Mouse (Mus musculus) embryonic facial prominence, embryonic 10.5 days (tissue): ENCODE measurements around the gene Podn. TPM values are rescaled to one million over a fixed set of nuclear protein-coding genes. Genes with fewer than 3 reads are reported as not detected.

ENCODE experiments used
- DNase-seq: peaks from one replicate; pipeline ENCODE4 v3.0.0-alpha.2; 2017; ENCODE audit warnings: low spot score
- H3K27ac ChIP-seq: fragments of 300-500 bp; sonication (generic); replicated peaks from 2 replicates; pipeline ENCODE4 v1.5.1; 2016; ENCODE audit warnings: mild to moderate bottlenecking
- H3K27me3 ChIP-seq: fragments of 300-500 bp; sonication (generic); replicated peaks from 2 replicates; pipeline ENCODE4 v1.6.1; 2016; ENCODE audit warnings: low read depth, mild to moderate bottlenecking; ENCODE audit not compliant: poor library complexity, severe bottlenecking
- H3K36me3 ChIP-seq: fragments of 300-500 bp; sonication (generic); replicated peaks from 2 replicates; pipeline ENCODE4 v1.6.1; 2016; ENCODE audit warnings: mild to moderate bottlenecking, moderate library complexity
- H3K4me1 ChIP-seq: fragments of 300-500 bp; sonication (generic); 2 replicates; pipeline ENCODE4 v1.6.1; 2016
- H3K4me3 ChIP-seq: fragments of 300-500 bp; sonication (generic); 2 replicates; pipeline ENCODE4 v1.5.1; 2016; ENCODE audit warnings: mild to moderate bottlenecking, moderate library complexity
- H3K9me3 ChIP-seq: fragments of 300-500 bp; sonication (generic); 2 replicates; pipeline ENCODE4 v1.6.1; 2016; ENCODE audit warnings: mild to moderate bottlenecking
- WGBS: fragments of 180-500 bp; shearing (Covaris S2); methylation state at CpG from one replicate; pipeline ENCODE4 v1.1.7; 2016; 5-methylcytosine and 5-hydroxymethylcytosine counted together
- polyA plus RNA-seq: library from polyadenylated mRNA; unstranded; fragments of >200 nt; fragmentation: Nextera tagmentation; extraction: Ambion mirVana; gene quantifications from 2 replicates; pipeline ENCODE4 v1.2.1, GENCODE M21; 2016

Gene Podn
- polyA plus RNA-seq, 1 experiment from 2014 or later, result 0.05 TPM

DNA sequence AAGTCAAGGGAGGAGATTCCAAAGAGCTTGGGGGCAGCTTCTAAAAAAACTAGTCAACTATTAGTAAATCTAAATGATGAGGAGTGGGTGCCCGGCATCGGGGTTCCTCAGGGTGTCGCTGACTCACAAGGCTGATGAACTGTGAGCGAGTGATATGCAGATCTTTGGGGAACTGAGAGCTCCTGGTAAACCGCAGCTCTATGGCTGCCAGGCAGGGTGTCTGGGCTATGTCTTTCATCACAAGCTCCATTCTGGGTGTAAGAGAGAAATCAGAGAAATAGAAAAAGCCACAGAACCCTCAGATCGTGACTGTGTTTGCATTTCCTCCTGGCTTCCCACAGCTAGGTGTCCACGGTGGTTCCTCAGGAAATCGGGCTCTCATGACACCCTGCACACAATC, 107.3 kb downstream of the Podn start:
- Histone ChIP-seq H3K9me3 (no peaks in the 10 kb centered on the region), H3K27ac (no peak overlapping the region), H3K4me1 (peaks cover 28% of the 10 kb centered on the region), H3K4me3 (no peak overlapping the region), H3K36me3 (no peaks in the 10 kb centered on the region), H3K27me3 (peaks cover 30% of the 10 kb centered on the region)
- 73% methylated on average over 8 of the region's 8 CpGs for WGBS
- no peak for DNase-seq

GRCm38 (mm10) chr4:107986386-107987168, 109.7 kb downstream of the Podn start:
- no peaks in the 10 kb centered on the region for H3K36me3 ChIP-seq
- H3K9me3 ChIP-seq, result no peaks in the 10 kb centered on the region
- DNase-seq, result no peak
- 87% methylated on average over 11 of the region's 11 CpGs for WGBS
- peaks cover 16% of the 10 kb centered on the region for H3K27me3 ChIP-seq
- H3K27ac ChIP-seq, result no peak overlapping the region
- H3K4me1 ChIP-seq, result peaks cover 26% of the 10 kb centered on the region
- H3K4me3 ChIP-seq, result no peak overlapping the region

GRCm38 (mm10) chr4:107985812-107986211, 110.4 kb downstream of the Podn start:
- peaks cover 29% of the 10 kb centered on the region for H3K4me1 ChIP-seq
- no peaks in the 10 kb centered on the region for H3K36me3 ChIP-seq
- no peak for DNase-seq
- no peaks in the 10 kb centered on the region for H3K9me3 ChIP-seq
- H3K4me3 ChIP-seq, result no peak overlapping the region
- H3K27me3 ChIP-seq, result peaks cover 13% of the 10 kb centered on the region
- no peak overlapping the region; the same call in 1 of the 2 replicates for H3K27ac ChIP-seq
- WGBS, result 85% methylated on average over 5 of the region's 5 CpGs

DNA sequence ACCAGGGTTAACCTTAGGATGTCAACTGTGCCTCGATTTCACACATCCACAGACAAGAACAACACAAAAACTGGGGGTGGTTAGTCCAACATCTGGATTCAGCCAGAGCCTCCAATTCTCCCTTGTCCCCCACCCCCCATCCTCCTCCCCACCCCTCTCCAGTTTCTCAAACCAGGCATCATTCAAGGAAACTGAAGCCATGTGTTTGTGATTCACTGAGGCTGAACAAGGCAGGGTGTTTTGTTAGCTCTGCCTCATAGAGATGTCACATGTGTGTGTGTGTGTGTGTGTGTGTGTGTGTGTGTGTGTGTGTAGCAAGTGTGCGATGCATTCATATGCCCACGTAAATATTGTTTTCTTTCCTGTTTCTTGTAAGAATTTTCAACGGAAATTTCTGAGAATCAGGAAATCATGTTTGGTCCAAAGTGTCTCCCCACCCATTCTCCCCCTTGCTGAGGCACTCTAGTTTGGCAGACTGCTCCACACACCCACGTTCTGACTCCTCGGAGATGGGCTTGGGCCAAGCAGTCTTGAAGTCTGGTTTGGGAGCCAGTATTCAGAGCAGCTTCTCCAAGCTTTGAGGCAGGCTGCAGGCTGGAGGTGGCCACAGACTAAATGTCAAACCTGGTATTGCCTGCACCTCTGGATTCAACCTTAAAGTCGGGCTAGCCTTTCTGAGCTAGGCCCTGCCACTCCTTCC, 111.8 kb downstream of the Podn start:
- Histone ChIP-seq H3K27ac (peak overlapping the region; percentile 84), H3K4me3 (no peak overlapping the region), H3K36me3 (no peaks in the 10 kb centered on the region), H3K9me3 (no peaks in the 10 kb centered on the region), H3K27me3 (peaks cover 7% of the 10 kb centered on the region; the same call in 1 of the 2 replicates), H3K4me1 (peaks cover 41% of the 10 kb centered on the region)
- peak; percentile 70 for DNase-seq
- WGBS, result 62% methylated on average over 7 of the region's 7 CpGs

DNA sequence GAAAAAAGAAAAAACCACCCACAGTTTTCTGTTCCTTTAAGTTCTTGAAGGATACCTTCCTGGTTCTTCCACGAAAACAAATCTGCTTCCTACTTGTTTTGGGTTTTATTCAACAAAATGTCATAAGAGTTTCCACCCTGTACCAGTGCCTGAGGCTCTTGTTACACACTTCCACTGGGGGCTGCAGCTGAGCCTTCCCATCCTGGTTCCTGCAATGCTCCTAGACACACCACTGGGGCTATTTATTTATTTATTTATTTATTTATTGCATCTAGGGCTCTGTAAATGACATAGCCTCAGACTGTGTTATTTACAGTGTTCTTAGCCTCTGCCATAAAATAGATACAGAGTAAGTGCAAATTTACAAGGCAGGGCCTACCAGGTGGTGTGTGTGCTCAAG, 112.5 kb downstream of the Podn start:
- no peaks in the 10 kb centered on the region for H3K36me3 ChIP-seq
- H3K27me3 ChIP-seq, result peaks cover 2% of the 10 kb centered on the region; the same call in 1 of the 2 replicates
- H3K4me3 ChIP-seq, result no peak overlapping the region
- no peaks in the 10 kb centered on the region for H3K9me3 ChIP-seq
- WGBS, result 84% methylated on average over 1 of the region's 1 CpGs
- peaks cover 48% of the 10 kb centered on the region for H3K4me1 ChIP-seq
- peak overlapping the region; percentile 84 for H3K27ac ChIP-seq
- DNase-seq, result no peak

DNA sequence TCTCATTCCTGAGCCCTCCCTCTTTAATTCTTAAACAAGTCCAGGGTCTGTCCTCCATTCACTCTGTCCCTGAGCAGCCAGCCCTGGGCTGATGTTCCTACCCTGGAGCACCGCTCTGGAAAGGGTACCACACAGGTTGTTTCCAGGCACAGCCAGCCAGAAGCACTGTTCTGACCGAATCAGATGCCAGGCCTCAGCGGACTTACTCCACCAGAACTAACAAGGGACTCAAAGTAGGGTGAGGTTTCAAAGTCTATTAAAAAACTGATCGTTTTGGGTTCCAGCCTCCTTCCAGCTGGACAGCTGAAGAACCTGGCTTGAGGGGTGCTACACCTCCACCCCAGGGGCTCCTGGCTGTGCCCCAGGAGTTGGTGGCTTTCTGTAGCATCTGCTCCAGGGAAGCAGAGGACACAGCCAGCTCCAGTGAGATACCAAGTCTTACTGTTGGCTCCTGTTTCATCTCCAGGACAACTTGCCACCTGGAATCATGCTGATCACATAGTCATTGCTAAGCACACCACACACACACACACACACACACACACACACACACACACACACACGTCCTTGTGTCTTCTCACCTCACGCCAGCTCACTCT, 116.1 kb downstream of the Podn start:
- H3K9me3 ChIP-seq, result no peaks in the 10 kb centered on the region
- no peaks in the 10 kb centered on the region for H3K36me3 ChIP-seq
- no peak for DNase-seq
- no peak overlapping the region for H3K27ac ChIP-seq
- H3K4me1 ChIP-seq, result peaks cover 40% of the 10 kb centered on the region
- 79% methylated on average over 6 of the region's 6 CpGs for WGBS
- peaks cover 7% of the 10 kb centered on the region; the same call in 1 of the 2 replicates for H3K27me3 ChIP-seq
- H3K4me3 ChIP-seq, result no peak overlapping the region

DNA sequence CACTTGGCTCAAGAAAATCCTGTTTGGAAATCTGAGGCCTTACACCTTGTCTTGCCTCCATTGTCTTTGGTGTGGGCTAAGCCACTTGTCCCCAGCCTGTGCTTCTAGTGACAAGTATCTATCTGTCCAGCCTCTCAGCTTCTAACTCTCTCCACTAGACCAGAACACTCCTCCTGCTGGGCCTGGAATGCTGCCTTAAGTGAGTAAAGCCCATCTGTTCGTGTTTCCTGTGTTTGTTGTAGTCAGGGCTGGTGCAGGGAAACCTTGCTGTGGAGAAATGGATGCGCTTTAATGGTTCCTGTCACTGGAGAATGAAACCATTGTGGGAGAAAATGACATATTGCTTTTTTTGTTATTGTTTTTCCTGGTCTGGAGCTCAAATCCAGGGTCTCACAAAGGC, 116.7 kb downstream of the Podn start:
- H3K27me3 ChIP-seq, result peaks cover 7% of the 10 kb centered on the region; the same call in 1 of the 2 replicates
- WGBS, result 32% methylated on average over 2 of the region's 2 CpGs
- H3K9me3 ChIP-seq, result no peaks in the 10 kb centered on the region
- peak overlapping the region; percentile 25; the same call in 1 of the 2 replicates for H3K27ac ChIP-seq
- no peak overlapping the region for H3K4me3 ChIP-seq
- peaks cover 34% of the 10 kb centered on the region for H3K4me1 ChIP-seq
- DNase-seq, result no peak
- H3K36me3 ChIP-seq, result no peaks in the 10 kb centered on the region

DNA sequence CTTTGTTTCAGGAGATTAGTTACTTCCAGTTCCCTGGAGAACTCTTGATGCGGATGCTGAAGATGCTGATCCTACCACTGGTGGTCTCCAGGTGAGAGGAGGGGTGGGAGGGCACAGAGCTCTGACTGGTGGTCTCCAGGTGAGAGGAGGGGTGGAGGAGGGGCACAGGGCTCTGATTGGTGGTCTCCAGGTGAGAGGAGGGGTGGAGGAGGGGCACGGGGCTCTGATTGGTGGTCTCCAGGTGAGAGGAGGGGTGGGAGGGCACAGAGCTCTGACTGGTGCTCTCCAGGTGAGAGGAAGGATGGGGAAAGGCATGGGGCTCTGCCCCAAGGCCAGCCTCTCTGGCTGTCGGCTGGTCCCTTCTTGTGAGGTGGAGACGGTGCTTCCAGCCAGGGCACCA, 118.7 kb downstream of the Podn start:
- H3K4me1 ChIP-seq, result peaks cover 22% of the 10 kb centered on the region
- H3K27ac ChIP-seq, result no peak overlapping the region
- no peaks in the 10 kb centered on the region for H3K9me3 ChIP-seq
- H3K27me3 ChIP-seq, result peaks cover 7% of the 10 kb centered on the region; the same call in 1 of the 2 replicates
- DNase-seq, result no peak
- H3K36me3 ChIP-seq, result no peaks in the 10 kb centered on the region
- WGBS, result 51% methylated on average over 4 of the region's 4 CpGs
- H3K4me3 ChIP-seq, result no peak overlapping the region

DNA sequence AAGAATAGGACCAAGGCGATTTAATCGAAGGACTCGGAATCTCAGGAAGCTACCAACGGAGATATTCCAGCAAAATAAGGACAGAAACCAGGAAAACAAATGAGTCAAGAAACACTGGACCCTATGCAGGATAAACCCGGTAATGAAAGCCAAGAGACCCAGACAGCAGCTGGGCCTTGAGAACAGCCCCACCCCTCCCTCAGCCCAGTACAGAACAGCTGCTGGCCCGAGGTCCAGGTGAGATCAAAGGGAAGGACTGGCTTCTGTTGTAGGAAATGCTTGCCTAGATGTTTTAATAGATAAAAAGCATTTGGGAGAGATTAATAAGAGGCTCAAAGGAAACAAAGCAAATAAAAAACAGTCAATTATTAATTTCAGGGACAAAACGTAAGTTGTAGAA, 121.2 kb downstream of the Podn start:
- Histone ChIP-seq H3K27me3 (peaks cover 7% of the 10 kb centered on the region; the same call in 1 of the 2 replicates), H3K4me3 (no peak overlapping the region), H3K9me3 (no peaks in the 10 kb centered on the region), H3K36me3 (no peaks in the 10 kb centered on the region), H3K27ac (no peak overlapping the region), H3K4me1 (peaks cover 14% of the 10 kb centered on the region)
- no peak for DNase-seq
- 81% methylated on average over 7 of the region's 7 CpGs for WGBS

DNA sequence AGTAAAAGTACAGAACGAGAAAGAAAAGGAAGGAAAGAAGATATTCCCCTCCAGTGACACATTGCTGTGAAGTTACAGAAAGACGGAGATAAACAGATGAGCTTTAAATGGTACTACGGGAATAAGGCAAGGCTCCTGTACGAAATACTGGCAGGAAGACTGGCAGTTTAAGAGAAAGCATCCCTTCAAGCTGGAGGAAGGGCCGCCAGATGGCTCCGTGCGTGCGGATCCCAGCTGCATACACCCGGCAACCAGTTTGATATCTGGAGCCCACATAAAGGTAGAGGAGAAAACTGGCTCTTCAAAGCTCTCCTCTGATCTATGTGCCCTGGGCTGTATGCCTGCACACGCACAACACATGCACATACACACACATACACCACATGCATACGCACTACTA, 121.7 kb downstream of the Podn start:
- Histone ChIP-seq H3K27me3 (peaks cover 7% of the 10 kb centered on the region; the same call in 1 of the 2 replicates), H3K9me3 (no peaks in the 10 kb centered on the region), H3K36me3 (no peaks in the 10 kb centered on the region), H3K4me1 (peaks cover 13% of the 10 kb centered on the region), H3K4me3 (no peak overlapping the region), H3K27ac (no peak overlapping the region)
- 82% methylated on average over 11 of the region's 11 CpGs for WGBS
- DNase-seq, result no peak

DNA sequence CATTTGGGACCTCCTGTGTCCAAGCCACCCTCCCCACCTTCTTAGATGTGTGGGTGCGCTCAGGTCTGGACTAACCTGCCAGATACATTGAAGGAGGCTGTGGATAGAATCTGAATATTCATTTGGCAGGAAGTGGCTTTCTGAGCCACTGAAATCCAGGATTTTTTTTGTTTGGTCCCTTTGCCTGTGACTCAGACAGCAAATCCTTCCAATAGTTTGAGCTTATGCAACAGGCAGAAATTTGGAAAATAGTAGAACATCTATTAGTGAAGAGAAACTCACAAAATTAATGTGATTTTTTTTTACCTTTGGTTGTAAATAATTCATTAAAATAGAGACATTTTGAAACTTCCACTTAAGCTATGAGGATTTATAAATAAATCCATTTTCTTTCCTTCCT, 125.1 kb downstream of the Podn start:
- 86% methylated on average over 1 of the region's 1 CpGs for WGBS
- Histone ChIP-seq H3K9me3 (no peaks in the 10 kb centered on the region), H3K27ac (no peak overlapping the region), H3K4me1 (peaks cover 14% of the 10 kb centered on the region), H3K36me3 (no peaks in the 10 kb centered on the region), H3K4me3 (no peak overlapping the region), H3K27me3 (no peaks in the 10 kb centered on the region)
- DNase-seq, result no peak

- H3K9me3 ChIP-seq, result no peaks in the 10 kb centered on the region
- no peaks in the 10 kb centered on the region for H3K36me3 ChIP-seq
- H3K27ac ChIP-seq, result no peak overlapping the region
- H3K4me1 ChIP-seq, result peaks cover 14% of the 10 kb centered on the region
- H3K27me3 ChIP-seq, result no peaks in the 10 kb centered on the region
- no peak for DNase-seq
- H3K4me3 ChIP-seq, result no peak overlapping the region
These were observed 126.5 kb downstream of the Podn start for GRCm38 (mm10) chr4:107969781-107970180.
